Mouse (Mus musculus): ENCODE measurements at regions not wholly inside any gene's neighbourhood (a gene's known extent, or its start where the extent isn't known, plus 50 kb on each side); places are given as distances from the start of the nearest gene placed in this dataset.

DNA sequence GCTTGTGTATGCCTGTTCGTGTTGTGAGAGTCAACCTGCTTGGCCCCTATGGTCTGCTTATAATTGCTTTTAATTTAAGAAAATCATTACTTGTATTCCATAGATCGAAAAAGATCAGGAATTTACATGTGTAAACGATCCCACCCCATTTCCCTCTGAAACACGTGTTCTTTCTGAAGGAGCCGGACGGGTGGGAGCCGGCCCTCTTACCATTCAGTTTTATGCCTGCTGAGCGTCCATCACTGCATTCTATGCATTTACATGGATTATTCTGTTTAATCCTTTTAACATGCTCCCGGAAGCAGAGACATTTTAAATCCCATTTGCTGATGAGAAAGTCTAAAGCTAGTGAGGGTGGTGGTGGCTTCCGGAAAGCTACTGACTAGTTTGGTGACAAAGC lies 213.8 kb downstream of the Ppp4r2 start:
- in situ Hi-C loops (cut with MboI, MseI): no loop called here

DNA sequence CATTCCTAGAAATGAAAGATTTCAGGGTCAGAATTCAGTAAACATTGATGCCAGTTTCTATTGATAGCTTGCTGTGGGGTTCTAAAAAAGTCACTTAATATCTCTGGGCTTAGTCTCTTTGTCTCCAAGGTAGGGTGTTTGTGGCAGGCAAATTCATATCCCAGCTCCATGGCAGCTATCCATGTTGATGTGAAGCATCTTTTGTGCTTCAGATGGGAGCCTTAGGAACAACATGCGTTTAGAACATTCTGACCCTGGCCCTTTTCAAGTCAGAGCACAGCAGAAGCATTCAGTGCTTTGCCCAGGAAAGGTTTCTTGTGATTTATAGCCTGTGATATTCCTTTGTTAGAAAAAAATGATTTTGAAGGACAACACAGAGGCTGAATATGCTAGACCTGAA lies 215.0 kb downstream of the Ppp4r2 start:
- in situ Hi-C loops (cut with MboI, MseI): no loop called here

DNA sequence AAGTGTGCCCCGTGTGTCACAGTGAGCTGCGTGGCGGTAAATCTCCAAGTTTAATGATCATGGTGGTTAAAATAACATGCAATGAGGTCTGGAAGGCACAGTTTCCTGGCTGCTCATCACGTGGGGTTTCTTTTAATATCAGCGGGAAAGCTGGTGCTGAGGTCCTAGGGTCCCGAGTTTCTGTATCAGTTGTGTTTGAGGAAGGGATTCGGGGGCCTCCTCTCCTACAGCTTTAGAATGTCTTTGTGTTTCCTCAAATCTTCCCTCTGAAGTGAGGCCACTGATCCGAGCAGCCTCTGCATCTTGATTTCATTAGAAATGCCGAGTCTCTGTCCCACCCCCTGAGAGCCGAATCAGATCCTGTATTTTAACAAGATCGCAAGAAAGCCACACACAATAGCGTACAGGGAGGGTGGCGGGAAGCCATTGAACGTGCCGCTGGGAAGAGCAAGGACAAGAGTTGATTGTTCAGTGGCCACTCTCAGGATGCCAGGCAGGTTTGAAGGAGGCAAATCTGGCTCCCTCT lies 215.5 kb downstream of the Ppp4r2 start:
- in situ Hi-C loops (cut with MboI, MseI): no loop called here

DNA sequence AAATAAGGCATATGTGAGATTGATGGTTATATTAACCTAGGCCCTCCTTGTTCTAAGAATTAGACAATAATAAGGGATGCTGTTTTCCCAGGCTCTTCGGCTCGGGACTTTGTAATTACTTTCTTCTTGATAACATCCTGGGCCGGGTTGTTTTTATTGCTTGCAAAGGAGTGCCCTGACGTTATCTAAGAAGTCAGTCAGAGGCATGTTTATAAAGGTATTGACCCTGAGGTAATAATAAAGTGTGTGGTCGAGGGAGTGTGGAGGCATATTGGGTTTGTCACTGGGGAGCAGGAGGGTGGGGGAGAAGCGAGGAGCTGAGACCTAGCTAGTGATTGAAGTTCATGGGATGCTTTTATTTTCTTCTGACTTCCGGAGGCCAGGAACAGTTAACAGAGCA lies 221.5 kb downstream of the Ppp4r2 start:
- in situ Hi-C loops (cut with MboI, MseI): no loop called here

DNA sequence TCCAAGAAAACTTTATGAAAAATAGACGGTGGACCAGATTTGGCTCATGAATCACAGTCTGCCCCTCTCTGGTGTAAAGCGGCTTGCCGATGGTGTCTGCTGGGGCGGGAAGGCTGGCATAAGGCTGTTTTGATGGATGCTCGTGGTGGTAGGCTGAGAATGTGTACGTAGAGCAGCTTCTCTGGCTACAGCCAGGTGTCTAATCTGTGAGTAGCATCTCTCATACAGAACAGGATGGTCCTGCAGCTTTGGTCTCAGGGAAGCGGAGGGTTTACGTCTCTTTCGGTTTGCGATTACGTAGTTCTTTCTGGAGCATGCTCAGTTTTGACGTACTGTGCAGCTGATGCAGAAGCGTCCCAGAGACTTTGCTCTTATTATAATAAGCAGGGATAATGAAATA lies 222.9 kb downstream of the Ppp4r2 start:
- in situ Hi-C loops (cut with MboI, MseI): no loop called here

DNA sequence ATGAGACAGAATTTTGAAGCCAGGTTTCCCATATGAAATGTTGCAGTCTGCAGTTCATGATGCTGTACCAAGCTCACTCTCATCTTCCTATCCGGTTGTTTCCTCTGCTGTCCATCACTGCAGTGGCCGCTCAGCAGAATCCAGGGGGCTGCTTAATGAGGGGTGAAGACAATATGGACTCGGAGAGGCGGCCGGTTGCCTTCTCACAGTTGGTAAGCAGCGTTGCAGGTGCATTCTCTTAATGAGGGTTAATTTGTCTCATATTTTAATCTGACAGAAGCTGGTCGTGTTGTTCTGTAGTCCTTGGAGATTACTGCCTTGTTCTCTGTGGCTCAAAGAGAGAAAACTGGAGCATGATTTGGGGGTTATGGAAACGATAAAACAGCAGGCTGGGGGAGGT lies 225.6 kb downstream of the Ppp4r2 start:
- in situ Hi-C loops (cut with MboI, MseI): no loop called here

DNA sequence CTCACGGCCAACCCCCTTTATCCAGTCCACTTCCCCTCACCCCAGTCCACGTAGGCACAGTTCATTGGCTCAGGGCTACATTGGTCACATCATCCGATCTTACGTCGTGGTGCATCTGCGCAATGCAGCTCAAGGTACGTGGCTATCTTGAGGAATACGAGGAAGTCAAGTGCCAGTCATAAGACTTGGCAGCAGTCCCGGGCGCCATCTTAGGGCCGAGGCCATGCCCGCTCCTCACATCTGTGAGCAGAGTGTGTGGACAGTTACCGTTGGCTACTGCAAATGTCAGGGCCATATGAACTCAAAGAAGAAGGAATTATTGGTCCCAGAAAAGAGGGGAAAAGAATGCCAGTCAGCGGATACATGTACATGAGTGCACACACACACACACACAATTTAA lies 228.8 kb downstream of the Ppp4r2 start:
- in situ Hi-C loops (cut with MboI, MseI): loop anchor here (10.0 kb wide), 1 partner anchor 953 kb away; no protein-coding TSS in a partner anchor

DNA sequence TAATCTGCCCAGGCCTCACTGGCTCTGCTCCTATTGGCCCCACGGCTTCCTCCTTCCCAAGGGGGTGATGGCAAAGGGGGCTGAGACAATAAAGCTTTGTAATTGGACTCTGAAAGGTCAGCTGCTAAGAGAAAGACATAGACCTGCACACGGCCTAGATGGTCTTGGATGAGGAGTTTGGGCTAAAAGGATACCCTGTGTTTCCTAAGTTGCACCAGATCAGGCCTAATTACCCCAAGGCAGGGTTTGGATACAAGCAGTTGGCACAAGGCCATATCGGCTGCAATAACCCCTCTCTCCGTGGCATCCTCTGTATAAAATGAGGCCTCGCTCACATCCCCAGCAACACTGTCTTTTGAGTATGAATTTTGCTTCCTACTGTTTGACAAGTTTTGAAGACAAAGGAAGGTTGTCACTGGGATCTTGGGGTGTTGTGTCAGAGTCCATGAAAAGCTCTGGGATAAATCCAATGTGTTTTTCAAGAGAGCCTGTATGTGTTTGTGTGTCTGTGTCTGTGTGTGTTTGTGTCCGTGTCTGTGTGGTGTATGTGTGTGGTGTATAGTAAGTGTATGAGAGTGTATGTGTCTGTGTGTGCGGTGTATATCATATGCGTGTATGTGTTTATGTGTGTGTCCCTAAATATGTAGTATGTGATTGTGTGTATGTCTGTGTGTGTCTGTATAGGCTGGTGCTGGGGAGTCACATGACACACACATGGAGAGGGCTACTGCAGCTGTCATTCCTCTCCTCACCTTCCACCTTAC lies 242.5 kb downstream of the Ppp4r2 start:
- in situ Hi-C loops (cut with MboI, MseI): no loop called here

DNA sequence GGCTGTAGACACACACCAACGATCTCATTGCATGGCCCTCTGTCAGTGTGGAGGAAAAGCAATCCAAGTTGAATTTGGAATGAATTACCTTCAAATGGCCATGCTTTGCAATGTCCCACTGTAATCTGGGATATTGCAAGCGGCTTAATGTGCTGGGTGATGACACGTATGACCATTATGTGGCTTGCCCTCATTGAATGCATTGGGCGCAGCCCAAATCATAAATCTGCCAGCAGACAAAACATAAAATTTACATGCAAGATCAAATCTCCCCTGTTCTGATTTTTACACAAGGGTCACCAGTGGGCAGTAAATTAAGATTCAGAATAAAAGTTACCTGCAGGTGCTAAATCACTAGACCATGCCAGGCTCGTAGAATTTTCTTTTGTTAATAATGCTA lies 244.9 kb downstream of the Ppp4r2 start:
- in situ Hi-C loops (cut with MboI, MseI): no loop called here

DNA sequence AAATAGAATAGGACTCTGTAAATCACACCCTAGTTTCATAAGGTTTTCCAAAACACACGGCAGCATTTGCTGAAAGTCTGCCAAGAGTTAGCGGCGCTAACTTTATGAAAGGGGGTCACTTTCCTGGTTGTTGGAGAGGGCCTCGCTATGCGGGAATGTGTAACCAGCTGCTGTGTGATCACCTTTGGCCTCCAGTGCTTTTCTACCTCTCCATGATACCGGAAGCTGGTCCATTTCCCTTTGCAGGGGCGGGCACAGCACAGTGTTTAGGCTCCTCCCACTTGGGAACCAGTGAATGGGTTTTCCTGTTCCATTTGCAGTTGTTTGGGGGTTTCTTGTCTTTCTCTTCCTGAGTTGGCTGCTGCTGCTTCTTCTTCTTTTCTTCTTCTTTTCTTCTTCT lies 250.3 kb downstream of the Ppp4r2 start:
- in situ Hi-C loops (cut with MboI, MseI): no loop called here

DNA sequence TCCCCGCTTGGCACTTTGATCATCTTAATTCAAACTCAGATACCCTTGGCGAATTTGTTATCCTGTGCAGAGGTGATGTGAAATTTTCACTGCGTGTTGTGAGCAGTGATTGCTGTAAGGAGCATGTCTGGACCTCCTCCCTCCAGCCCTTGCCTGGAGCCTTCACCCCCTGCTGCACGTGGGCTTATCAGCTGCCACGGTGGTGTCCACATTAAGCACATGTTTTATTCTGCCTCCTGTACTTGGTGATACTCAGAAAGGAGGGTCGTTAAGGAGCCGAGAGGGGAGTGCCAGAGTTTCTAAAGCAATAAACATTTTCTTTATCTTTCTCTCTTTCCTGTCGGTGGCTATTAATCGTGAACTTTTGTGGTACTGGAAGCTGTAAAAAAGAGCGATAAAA lies 258.8 kb downstream of the Ppp4r2 start:
- in situ Hi-C loops (cut with MboI, MseI): no loop called here

Measured in regulatory T cell (primary cell).